Mouse (Mus musculus) embryonic fibroblast, embryonic 13.5 days (primary cell): ENCODE measurements at regions not wholly inside any gene's neighbourhood (a gene's known extent, or its start where the extent isn't known, plus 50 kb on each side); places are given as distances from the start of the nearest gene placed in this dataset.

ENCODE experiments used
- CTCF ChIP-seq: IDR thresholded peaks from 2 replicates; pipeline ENCODE4 v1.5.1; 2011; ENCODE audit warnings: mild to moderate bottlenecking, control low read depth, low read length, moderate library complexity, borderline replicate concordance; ENCODE audit not compliant: insufficient read depth
- POLR2A ChIP-seq: IDR thresholded peaks from 2 replicates; pipeline ENCODE4 v1.6.1; 2011; ENCODE audit warnings: low read depth, mild to moderate bottlenecking, control low read depth, low read length, moderate library complexity

- TF ChIP-seq POLR2A (no peak), CTCF (no peak)
These were observed 89.0 kb downstream of the Sptssa start for GRCm38 (mm10) chr12:54567426-54567790.
